Mouse (Mus musculus) megakaryocyte, embryonic 14.5 days (primary cell): ENCODE data around the gene Grm6.

Source experiments
- FLI1 ChIP-seq: IDR thresholded peaks from 2 replicates; pipeline ENCODE4 v1.6.1; 2012; ENCODE audit warnings: low read length, inconsistent platforms, mixed read lengths
- GATA1 ChIP-seq: IDR thresholded peaks from 3 replicates; pipeline ENCODE4 v1.6.1; 2012; ENCODE audit warnings: mixed read lengths, low read length, inconsistent platforms, borderline replicate concordance

GRCm38 (mm10) chr11:50835727-50836126 lies 14.8 kb upstream of the Grm6 start:
- TF ChIP-seq FLI1 (no peak), GATA1 (no peak)
